Mouse (Mus musculus): ENCODE data around the gene Tfap2c.

DNA sequence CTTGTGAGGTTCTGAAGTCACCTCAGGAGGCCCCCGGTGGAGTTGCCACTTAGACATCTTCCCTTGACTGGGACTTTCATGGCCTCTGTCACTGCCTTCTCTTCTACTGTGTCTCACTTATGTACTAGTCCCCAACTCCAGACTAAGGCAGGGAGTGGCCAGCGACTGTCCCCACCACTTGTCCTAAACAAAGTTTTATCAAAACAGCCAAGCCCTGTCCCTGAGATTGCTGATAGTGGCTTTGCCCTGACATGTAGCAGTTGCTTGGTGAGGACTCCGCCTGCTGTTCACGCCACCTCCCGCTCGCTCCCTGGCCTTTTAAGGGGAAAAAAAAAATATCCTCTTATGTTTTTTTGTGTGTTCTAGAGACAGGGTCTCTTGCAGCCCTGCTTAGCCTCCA is 35.9 kb downstream of the Tfap2c start:
- TF ChIP-seq CTCF (IDR thresholded peaks at IDR 0.05; ENCODE audit: control insufficient read depth, insufficient read depth, insufficient replicate concordance, low read depth, low read length) (no peak), POLR2A (IDR thresholded peaks at IDR 0.05; ENCODE audit: control insufficient read depth, low read depth, low read length) (no peak)
